Mouse (Mus musculus) inflammation-experienced regulatory T-cells, adult 6 months (primary cell): ENCODE data around the gene Sept3. TPM values are rescaled to one million over a fixed set of nuclear protein-coding genes. Genes with fewer than 3 reads are reported as not detected.
"Not testable (repeated sequence)": the region's sequence is repeated elsewhere in the genome, so short reads cannot be mapped to it uniquely, and the experiment has no call there.

Experiments used
- ATAC-seq: one replicate; pipeline ENCODE4 v1.8.0; 2017
- polyA plus RNA-seq, 3 experiments: library from polyadenylated mRNA; unstranded; fragments of 100-300 nt; shearing (Covaris generic); gene quantifications; one replicate each; pipeline ENCODE4 v1.2.1; 2017

Gene Sept3
- polyA plus RNA-seq: not detected

DNA sequence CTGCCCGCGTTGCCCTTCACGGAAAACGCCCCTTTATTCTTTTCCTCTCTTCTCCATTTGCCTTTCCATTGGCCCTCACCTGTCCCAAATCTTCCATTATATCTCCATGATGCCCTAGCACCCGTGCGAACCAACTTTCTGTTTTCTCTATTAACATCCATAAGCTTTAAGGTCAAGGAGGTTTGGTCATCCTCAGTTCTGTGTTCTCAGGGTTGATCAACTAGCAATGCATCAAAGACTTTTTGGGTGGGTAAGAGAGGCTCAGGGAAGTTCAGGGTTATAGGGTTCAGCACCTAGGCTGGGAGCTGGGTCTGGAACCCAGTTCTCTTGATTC lies at the start of gene Sept3:
Gene Sept3 (plus strand): TSS at position 301 of the 334 bp plus-strand sequence.
- no peak for ATAC-seq

DNA sequence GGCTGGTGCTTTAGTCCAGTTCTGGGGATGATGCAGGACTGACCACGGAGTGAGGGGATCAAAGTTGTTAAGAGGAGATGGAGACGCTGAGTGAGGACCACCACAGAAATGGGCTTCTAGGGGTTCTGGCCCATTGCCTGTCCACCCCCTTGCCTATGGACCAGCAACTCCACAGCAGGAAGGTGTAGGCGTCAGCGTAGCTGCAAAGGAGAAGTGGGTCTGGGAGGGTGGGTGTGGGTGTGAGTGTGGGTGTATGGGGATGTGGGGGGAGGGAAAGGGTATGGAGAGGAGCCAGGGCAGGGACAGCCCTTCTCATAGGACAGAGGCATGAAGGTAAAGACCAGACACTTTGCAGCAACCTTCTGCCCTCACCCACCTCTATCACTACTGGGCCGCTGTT lies 48.9 kb upstream of the Sept3 start:
- no peak for ATAC-seq

- ATAC-seq: no peak
Observed at GRCm38 (mm10) chr15:82229542-82230045, 45.1 kb upstream of the Sept3 start.

DNA sequence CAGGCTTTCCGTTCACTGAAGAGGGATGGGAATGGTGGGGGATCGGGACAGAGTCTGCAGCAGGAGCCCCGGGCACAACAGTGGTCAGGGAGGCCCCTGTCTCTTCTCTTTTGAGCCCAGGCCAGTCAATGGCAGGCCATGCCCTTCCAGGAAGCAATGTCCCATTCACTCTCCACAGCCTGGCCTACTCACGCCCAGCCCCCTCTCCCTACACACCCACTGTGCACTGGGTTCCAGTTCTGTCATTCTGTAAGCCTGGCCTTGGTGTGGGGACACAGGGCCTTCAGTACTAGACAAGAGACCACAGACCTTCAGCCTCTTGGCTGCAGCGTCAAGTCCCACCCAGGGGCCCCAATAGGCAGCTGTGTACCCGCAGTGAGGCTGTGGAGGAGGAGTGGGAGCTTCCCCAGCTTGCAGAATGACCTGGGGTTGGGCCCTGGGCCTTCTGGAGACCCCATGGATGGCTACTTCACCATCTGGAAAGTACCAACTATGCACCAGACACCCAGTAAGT lies 44.5 kb upstream of the Sept3 start:
- no peak for ATAC-seq

DNA sequence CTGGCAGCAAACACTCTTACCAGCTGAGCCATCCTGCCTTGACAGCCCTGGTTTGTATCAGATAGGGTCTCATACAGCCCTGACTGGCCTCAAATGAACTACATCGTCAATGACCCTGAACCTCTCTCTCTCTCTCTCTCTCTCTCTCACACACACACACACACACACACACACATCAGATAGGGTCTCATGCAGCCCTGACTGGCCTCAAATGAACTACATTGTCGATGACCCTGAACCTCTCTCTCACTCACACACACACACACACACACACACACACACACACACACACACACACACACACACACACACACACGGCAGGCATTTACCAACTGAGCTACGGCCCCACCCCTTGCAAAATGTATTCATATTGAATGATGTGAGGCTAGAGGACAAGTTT lies 43.6 kb upstream of the Sept3 start:
- no peak for ATAC-seq

DNA sequence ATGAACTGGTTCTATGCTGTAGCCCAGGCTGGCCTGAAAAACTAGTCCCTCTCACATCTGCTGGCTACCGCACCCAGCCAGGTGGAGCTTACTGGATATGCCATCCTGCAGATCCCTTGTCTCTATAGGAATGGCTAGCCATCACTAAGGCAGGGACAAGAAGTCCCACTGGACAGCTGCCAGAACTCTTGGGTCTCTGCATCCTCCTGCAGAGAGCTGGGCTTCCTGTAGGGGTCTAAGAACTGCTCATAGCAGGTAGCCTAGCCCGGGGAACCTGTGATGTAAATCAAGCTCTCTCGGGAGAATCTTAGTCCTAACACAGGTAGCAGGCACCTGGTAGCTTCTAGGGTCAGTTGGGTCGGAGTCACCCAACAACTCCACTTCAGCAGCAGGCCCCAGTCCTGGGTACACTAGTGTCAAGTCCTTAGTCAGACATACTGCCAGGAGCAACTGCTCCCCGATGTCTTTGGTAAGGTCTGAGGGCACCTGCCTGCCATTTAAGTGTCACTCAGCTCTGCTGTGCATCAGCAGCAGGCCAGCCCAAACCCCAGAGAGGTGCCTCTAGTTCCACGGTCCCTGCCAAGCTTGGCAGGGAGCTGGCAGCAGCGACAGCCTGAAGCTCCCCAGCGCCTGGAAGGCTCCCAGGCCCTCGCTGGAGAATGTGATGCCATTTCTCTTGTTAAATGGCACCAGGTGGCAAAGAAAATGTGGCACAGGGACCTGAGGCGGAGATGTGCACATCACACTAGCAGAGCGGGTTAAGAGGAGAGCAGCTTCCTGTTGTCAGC lies 42.9 kb upstream of the Sept3 start:
- no peak for ATAC-seq

GRCm38 (mm10) chr15:82232651-82233050 lies 42.0 kb upstream of the Sept3 start:
- ATAC-seq: no peak

DNA sequence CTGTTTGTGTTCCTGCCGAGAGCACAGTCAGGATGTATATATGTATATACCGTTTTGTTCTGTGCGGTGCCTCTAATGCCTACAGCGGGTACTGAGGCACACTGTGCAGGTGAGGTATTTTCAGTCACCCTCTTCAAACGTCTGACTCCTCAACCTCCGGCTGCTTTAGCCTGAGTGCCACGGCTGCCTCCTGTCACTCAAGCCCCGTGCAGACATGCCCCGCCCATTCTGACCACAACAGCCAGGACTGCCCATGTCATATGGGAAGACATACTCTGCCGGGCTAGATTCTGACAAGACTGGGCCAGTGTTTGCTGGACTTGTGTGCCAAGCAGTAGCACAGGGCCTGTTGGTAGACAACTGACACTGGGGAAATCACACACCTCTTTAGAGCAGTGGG lies 39.0 kb upstream of the Sept3 start:
- ATAC-seq: no peak

DNA sequence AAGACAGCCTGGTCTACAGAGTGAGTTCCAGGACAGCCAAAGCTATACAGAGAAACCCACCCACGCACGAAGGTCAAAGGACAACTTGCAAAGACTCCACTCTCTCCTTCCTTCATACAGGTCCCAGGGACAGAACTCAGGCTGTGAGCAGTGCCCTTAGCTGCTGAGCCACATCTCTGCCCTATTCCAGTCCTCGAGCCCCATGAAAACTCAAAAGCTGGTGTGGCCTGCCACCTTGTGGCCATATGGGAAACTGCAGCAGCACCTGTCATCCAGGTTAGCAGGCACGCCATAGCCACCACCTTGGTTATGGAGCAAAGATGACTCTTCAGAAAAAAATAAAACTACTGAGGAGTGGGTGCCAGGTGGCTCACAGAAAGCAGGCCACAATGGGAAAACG lies 38.1 kb upstream of the Sept3 start:
- peak; percentile 77 for ATAC-seq

- ATAC-seq: no peak
Observed at GRCm38 (mm10) chr15:82243311-82243710, 31.4 kb upstream of the Sept3 start.

DNA sequence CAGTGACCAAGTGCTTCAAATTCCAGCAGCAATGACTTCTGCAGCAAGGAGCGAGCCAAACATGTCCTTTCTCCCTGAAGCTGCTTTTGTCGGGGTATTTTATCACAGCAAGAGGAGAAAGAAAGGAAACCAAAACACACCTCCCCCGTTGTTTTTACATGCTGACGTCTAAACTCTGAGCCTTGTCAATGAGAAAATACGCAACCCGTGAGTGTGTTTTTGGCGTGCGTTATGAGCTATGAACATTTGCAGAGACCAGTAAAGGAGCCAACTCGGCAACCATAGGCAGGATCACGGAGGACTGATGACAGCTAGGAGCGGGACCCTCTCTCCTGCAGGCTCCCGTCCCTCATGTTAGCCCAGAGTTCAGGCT lies 31.0 kb upstream of the Sept3 start:
- ATAC-seq: peak; percentile 8

GRCm38 (mm10) chr15:82244115-82244804 lies 30.4 kb upstream of the Sept3 start, which contains the start of gene Cenpm:
TSS of gene Cenpm (minus strand) at chr15:82244748.
- peak; percentile 98 for ATAC-seq

DNA sequence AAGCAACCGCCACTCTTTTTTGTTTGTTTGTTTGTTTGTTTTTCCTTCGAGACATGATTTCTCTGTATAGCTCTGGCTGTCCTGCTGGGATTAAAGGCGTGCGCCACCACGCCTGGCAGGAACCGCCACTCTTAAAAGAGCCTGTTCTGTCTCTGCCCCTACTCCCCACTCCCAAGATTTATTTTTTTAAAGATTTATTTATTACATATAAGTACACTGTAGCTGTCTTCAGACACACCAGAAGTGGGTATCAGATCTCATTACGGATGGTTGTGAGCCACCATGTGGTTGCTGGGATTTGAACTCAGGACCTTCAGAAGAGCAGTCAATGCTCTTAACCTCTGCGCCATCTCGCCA lies 29.9 kb upstream of the Sept3 start:
- not testable (repeated sequence) for ATAC-seq

- no peak for ATAC-seq
Observed at GRCm38 (mm10) chr15:82247131-82247776, 27.4 kb upstream of the Sept3 start.

DNA sequence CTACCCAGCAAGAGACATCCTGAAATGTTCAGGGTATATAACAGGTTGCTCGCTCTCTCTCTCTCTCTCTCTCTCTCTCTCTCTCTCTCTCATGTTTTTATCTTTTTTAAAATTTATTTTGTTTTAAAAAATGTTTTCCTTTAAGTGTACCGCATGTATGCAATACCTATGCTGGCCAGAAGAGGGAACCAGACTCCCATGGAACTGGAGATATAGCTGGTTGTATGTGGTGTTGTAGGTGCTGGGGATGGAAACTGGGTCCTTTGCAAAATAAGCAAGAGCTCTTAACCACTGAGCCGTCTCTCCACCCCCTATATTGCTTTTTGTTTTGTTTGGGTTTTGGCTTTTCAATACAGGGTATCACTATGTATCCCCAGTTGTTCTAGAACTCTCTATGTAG lies 23.1 kb upstream of the Sept3 start:
- no peak for ATAC-seq

DNA sequence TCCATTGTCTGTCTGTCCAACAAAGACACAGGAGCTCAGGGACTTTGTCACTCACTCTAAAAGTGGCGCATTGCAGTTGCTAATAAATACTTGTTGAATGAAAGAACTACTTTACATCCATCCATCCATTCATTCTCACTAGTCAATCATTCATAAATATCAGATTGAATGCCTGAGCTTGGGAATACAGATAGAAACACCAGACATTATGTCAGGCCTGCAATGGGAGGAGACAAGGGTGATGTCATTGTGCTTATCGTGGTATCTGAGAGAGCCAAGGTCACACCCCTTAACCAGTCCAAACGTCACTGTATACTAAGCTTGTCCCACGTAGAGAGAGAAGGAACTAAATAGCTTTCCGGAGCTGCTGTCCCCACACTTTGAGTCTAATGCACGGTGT lies 22.6 kb upstream of the Sept3 start, which contains the start of gene 1500009C09Rik:
Gene 1500009C09Rik (plus strand): TSS at position 301 of the 400 bp plus-strand sequence.
- ATAC-seq: no peak

- no peak for ATAC-seq
Observed at GRCm38 (mm10) chr15:82255248-82255647, 19.4 kb upstream of the Sept3 start.

- ATAC-seq: no peak
Observed at GRCm38 (mm10) chr15:82255944-82256383, 18.7 kb upstream of the Sept3 start.

- ATAC-seq: no peak
Observed at GRCm38 (mm10) chr15:82259510-82259909, 15.2 kb upstream of the Sept3 start.

DNA sequence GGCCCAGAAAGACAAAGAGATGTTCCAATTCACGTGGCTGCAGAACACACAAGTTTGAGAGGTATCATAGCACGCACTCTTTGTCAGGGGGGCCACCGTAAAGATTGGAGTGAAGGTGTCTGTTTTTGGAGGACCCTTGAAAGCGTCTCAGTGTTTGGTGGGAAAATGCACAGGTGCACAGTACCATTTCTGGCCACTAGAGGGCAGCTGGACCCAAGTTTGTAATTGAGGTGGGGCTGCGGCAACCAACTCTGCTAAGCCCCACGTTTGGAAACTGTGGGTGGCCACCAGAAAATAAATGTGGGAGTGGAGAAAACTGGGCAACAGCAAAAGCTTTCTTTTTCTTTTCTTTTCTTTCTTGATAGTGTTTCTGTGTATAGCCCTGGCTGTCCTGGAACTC lies 8.3 kb upstream of the Sept3 start:
- ATAC-seq: no peak

GRCm38 (mm10) chr15:82268185-82268584 lies 6.5 kb upstream of the Sept3 start:
- no peak for ATAC-seq

DNA sequence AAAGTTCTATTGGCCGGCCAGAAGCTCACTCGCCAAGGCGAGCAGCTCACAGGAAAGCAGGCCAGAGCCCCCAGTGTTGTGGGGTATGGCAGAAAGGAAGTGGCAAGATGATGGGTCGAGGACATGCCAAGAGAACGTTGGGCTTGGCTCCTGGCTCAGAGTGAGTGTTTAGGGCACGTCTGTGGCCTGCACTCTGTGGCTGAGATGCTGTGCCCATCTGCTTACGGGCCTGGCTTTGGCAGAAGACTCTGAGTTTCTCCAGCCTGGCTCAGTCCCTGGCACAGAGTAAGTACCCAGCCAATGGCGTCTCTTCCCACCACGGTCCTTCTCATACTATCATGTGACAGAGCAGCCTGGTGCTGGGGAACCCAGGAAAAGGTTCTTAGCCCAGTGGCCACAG lies 5.9 kb upstream of the Sept3 start:
- no peak for ATAC-seq

GRCm38 (mm10) chr15:82271201-82271600 lies 3.5 kb upstream of the Sept3 start:
- no peak for ATAC-seq
